Mouse (Mus musculus) left cerebral cortex, adult 9 months (tissue): ENCODE measurements around the gene Map7d1.
"Not testable (repeated sequence)": the region's sequence is repeated elsewhere in the genome, so short reads cannot be mapped to it uniquely, and the experiment has no call there.

ENCODE experiments used
- DNase-seq, 2 experiments: peaks; one replicate each; pipeline ENCODE4 v3.0.0; 2022; ENCODE audit warnings: low spot score in 2 of 2

Map7d1 gene

DNA sequence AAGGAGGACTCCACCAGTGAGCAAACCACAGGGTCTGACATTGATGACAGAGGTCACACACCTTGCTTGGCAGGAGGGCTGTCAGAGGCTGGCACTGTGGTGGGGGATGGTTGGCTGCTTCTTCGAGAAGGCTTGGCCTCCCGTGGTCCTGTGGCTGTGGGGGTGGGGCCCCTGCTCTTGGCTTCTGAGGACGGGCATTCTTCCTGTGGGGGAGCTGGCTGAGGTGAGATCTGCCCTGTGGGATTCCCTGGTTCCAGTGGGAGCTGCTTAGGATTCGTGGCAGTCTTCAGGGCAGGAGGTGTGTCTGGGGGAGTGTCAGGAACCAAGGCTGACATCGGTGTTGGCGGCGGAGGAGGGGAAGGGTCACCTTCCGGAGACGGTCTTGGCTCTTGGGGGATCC is 14.2 kb downstream of the Map7d1 start:
- DNase-seq = no peak

DNA sequence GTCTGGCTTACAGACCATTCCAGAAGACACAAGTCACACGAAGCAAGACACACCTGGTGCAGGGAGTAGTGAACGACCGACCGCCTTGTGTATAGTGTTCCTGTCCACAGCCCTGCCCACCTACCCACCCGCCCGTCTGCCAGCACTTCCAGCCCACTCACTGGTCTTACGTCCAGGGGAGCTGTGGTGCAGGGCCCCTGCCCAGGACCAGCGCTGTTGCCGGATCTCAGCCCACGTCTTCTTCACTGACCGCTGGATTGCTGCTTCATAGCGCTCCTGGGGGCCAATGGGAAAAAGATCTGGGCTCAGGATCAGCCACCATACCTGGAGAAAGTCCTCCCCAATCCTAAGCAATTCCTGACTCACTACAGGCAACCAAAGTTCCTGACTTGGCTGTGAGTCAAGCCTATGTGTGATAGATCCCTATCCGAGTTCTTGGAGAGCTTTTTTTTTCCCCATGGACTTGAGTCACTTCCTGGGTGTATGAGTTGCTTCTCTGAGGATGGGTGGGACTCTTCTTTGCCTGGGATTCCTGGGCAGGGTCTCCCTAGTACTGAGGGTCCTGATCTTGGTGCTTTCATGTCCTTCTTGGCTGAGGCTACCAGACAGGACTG is 16.2 kb downstream of the Map7d1 start:
- DNase-seq = no peak

DNA sequence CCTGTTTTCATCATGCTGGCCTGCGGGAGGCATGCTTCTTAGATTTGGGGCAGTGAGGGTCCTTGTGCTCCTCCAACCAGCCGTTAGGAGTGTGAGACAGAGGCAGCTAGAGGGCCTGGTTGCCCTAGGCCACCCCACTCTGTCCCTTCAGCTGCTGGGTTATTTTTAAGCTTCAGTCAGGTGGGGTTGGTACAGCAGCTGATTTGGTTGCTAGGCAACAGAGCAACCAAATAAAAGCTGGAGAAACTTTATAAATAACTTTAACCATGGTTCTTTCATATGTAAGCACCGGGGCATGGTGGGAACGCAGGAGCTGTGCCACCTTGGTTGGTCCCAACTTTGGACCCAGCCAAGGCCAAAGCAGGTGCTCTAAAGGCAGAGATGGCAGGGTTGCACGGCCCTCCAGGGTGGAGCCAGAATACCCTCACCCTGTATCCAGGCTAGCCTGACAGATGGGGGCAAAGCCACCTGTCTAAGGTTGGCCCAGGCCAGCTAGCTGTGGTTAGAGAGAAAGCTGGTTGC is 18.4 kb downstream of the Map7d1 start:
- DNase-seq = peak in 1 of 2 experiments; percentile 55

DNA sequence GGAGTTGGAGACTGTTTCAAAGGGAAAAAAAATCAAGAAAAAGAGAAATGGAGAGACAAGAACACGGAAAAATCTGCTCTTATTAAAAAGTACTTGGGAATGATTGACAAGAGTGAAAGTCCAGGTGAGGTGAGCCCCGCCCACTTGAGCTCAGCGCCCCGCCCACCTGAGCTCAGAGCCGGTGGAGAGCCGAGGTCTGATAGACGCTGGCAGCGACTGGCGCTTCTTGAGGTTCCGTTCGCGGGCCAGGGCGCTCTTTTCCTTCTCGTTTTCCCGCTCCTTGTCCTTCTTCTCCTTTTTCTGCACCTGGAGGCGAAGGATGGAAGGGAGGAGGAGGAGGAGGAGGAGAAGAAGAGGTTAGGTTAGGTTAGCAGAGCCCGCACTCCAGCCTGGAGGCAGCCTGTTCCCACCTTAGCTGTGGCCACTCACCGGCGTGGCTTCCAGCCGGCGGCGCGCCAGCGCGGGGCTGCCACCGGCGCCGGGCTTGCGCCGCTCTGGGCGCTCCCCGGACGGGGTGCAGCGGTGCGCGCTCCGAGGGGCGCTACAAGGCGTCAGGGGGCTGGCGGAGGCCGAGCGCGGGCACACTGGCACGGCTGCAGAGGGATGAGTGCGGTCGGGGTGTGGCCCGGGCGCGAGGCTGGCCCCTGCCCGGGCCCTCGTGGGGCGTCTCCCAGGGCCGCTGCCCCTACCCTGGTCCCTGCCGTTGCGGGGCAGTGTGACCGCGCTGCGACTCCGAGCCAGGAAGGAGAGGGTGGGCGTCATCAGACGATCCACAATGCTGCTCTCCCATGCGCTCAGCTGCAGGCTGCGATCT is 19.5 kb downstream of the Map7d1 start:
- DNase-seq = peak in 1 of 2 experiments; percentile 9

DNA sequence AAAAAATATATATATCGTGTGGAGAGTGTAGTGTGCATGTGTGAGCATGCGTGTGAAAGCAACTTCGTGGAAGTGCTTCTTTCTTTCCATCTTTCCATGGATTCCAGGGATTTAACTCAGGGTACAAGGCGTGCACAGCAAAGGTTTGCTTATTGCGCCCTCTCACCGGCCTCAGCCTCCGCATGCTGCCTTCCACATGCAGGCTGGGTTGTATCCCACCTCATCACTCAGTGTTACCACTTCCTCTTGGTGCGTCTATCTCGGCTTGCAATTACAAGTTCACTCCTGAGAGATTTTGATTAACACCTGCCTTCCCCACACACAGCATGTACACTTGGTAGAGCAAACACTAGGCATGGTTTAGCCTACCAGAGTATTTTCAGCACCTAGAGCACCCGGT is 21.0 kb downstream of the Map7d1 start:
- peak in 1 of 2 experiments; percentile 3 for DNase-seq

DNA sequence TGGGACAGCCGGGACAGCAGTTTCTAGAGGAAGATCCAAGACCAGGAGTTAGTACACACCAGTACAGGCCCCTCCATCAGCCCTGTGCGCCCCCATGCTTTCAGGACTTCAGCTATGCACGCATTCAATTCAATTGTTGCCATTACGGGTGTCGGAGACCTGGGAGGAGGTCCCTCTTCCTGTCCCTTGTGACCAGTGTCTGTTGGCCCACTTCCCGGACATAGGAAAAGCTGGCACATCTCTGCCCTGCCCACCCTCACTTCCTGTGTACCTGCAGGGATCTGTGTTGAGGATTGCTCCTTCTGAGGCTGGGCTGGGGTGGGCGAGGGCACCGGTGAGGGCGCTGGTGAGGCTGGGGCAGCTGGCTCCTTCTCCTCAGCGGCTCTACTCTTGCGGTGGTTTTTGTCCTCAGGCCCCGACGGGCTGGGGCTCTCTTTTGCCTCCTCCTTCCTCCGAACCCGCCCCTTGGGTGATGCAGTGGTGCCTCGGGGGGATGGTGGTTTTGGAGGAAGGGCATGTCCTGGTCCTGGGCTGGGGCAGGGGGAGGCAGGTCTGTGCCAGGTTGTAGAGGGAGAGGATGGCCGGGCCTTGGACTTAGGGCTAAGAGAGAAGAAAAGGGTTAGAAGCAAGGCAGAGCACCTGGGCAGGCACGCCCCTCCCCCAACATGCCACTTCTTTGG is 21.5 kb downstream of the Map7d1 start:
- DNase-seq = peak in 1 of 2 experiments; percentile 3

DNA sequence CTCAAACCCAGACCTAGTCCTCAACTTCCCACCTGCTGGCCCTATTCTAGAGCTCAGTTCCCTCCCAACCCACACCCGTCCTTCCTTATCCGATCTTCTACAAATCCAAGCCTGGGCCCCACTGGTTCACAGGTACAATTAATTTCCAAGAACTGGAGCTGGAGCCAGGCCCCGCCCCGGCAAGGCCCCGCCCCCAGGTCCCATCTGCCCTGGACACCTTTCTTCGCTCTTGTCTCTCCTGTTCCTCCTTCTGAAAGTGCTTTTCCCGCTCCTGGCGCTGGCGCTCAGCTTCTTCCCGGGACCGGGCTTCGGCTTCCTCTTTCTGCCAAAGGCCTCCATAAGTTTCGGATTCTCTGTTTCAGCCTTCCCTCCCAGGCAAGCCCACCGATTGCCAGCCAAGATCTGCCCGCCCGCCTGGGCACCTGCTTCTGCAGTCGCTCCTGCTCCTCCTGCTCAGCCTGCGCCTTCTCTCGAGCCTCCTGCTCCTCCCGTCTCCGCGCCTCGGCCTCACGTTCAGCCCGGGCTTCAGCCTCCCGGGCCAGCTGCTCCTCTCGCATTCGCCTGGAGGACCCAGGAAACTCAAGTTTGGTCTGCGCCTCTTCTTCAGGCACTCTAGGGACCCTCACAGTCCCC is 22.4 kb downstream of the Map7d1 start:
- DNase-seq = peak in 1 of 2 experiments; percentile 4

DNA sequence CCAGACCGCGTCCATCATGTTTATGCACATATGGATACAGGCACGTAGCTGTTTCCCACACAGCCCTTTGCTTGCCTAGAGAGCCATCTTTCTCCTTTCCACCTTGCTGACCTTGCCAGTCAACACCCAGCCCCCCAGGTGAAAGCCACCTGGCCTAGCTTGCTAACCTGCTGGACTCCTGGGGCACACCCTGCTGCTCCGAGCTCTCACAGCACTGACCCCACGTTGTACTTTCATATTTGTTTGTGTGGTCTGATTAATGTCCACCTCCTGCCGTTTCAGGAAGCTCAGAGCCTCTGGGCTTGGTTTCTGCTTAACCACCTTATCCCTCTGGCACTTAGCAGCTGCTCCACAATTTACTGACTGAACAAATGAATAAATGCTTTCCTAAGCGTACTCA is 26.2 kb downstream of the Map7d1 start:
- peak in 1 of 2 experiments; percentile 3 for DNase-seq

DNA sequence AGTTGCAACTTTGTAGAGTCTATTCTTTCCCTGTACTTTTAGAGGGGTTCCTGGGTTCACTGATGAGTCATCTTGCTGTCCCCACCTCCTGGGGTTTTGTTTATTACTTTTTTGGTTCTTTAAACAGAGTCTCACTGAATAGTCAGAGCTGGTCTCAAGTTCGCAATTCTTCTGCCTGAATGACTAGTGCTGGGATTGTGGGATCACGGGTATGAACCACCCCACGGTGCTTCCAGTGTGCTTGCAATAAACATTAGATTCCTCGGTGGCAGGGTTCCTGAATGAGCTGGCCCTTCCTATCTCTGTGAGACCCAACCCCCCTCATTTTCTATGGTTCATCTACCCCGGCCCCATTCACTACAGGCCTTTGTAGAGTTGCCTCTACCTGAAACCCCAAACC is 28.0 kb downstream of the Map7d1 start:
- peak in 1 of 2 experiments; percentile 17 for DNase-seq

DNA sequence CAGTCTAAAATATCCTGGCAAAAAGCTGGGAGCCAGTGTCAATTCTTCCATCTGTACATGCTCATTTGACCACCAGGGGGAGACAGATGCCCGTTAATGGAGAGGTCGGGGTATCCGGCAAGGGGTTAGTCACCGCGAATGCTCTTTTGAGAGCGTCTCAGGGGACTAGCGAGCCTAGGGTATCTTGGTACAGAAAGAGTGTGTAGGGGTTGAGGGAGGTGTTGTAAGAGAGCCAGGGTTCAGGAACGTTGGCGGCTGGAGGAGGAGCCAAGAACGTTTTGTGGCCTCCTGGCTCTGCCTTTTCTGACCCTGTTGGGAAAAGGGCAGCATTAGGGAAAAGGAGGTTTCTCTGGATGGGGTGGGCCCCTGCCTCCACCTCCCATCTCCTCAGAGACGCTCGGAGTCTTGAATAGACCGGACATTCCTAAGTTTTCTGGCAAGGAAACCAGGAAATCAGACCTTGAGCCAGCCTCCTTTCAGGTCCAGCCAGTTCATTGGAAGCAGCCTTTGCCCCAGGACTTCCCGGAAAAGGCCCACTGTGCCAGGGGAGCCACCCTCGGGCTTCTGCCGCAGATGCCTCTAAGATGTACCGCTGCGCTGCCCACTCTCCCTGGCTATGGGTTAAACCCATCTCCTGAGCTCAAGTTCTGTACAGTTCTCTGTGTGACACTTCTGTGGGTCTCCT is 28.9 kb downstream of the Map7d1 start:
- DNase-seq = peak in 1 of 2 experiments; percentile 90

DNA sequence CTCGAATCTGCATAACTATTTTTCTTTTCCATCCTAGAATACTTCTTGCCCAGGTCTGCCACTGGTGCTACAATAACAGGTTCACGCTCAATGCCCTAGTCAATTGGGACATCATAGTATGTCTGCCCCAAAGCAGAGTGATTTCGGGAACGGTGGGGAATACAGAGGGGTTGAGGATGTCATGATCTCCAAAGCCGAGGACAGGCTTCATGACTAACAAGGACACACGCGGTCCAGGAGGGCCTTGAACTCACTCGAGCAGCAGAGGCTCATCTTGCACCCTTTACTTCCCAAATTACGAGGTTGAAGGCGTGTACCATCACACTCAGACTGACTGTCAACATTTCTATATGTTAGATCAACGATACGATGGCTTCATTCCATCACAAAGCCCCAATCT is 29.5 kb downstream of the Map7d1 start:
- no peak for DNase-seq

DNA sequence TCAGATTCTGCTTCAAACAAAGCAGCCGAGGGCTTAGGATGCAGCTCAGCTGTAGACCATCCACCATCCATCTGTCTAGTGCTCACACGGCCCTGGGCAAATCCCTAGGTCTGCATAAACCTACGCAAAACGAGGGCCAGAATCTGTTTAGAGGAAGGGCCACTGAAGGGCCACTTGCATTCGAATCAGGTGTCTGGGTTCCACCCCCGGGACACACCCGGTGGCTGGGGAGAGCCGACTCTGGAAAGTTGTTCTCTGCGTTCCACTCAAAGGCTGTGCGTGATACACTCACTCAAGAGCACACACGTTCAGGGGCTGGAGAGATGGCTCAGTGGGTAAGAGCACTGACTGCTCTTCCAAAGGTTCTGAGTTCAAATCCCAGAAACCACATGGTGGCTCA is 33.5 kb downstream of the Map7d1 start:
- no peak for DNase-seq

DNA sequence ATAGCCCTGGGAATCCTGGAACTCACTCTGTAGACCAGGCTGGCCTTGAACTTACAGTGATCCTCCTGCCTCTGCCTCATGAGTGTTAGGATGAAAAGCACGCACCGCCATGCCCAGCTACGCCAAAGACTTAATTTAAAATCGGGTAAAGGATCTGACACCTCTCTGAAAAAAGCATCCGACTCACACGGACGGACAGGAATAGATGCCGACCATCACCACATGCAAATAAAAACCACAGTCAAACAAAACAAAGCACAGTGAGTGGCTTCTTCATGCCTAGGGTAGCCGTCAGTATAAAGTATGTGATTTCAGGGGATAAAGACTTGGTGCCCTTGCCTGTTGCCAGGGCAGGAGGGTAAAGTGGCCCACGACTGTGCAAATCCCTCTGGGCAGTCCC is 36.1 kb downstream of the Map7d1 start:
- DNase-seq = no peak

DNA sequence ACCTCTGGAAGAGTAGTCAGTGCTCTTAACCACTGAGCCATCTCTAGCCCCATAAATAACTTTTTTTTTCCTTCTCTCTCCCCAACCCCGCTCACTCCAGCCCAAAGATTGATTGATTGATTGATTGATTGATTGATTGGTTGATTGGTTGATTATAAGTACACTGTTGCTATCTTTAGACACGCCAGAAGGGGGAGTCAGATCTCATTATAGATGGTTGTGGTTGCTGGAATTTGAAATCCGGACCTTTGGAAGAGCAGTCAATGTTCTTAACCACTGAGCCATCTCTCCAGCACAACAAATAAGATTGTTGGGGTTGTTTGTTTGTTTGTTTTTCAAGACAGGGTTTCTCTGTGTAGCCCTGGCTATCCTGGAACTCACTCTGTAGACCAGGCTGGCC is 36.6 kb downstream of the Map7d1 start:
- DNase-seq = not testable (repeated sequence)

DNA sequence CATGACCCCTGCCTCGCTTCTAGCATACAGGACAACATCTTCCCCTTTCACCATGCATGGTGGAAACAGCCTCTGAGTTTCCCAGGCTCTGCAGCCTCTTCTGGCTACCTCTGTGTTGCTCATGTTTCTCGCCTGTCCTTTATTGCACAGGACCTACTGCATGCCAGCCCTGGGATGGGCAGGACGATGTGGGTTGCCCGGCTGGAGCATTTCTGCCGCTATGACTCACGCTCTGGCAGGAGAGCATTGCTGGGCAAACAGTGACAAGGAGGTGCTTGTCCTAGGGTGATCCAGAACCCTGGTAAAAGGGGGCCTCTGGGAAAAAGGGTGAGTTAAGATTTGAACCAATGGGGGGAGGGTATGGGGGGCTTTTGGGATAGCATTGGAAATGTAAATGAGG is 38.4 kb downstream of the Map7d1 start:
- no peak for DNase-seq

DNA sequence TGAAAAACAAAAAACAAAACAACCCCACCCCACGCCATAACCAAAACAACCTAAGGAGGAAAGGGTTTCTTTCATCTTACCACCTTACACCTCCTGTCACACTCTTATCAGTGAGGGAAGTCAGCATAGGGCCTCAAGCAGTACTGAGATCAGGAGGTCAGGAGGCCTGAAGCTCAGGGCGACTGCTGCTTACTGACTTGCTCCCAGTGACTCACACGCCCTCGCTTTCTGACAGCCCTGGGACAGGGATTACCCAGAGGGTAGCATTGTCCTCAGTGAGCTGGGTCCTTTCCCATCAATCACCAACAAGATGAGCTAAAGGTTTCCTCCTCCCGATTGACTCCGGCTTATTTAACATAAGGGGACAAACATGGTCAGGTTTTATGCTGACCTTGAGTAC is 49.1 kb downstream of the Map7d1 start:
- no peak for DNase-seq

DNA sequence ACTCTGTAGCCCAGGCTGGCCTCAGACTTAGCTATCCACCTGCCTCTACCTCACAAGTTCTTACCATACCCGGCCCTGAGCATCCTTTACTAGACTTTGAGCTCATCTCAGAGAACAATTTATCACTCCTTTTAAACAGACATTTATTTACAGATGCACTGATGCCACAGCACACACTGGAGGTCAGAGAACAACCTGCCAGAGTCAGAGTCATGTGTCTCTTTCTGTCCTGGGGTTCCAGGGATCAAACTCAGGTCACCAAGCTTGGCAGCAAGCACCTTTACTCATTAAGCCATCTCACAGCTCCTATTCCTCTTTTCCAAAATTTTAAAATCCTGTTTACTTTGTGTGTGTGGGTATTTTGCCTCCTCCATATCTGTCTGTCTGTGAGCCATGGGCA is 50.8 kb downstream of the Map7d1 start:
- DNase-seq = no peak

DNA sequence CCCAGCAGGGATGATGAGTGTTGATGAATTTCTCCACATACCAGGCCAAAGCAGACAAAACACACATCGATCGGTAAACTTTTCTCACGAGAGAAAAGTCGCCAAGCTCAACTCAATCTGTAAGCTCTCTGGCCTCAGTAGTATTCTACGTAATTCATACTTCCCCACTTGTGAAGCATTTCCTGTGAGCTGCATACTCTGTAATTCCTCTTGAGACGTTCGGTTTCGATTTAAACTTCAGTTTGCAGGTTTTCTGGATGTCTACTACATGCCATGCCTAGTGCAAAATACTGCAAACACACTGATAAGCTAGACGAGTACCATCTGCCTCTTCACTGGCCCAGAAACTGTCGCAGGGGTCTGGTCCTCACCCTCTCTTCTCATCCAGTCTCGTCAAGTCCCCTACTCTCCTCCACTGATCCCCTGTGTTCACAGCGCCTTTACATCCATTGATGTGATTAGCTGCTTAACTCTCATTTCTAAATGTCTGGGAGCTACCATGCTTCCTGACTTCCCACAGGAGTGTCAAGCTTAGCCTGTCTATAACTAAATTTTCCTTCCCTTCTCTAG is 51.4 kb downstream of the Map7d1 start:
- no peak for DNase-seq

DNA sequence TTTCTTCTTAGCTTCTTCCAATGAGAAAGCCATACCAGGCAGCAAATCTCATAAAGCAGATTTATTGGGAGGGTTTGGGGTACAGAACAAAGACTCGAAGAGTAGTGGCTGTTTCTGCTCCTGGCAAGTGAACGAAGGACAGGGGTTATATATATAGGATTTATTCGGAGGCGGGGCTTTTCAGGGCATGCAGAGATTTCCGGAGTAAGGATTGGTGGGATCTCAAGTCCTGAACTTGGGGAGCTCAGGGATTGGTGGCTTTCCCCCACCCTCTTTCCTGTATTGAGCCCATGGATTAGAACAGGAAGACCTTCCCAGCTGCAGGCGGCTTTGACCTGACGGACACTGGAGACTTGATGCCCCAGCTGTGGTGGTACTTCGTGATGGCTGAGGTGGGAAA is 52.1 kb downstream of the Map7d1 start:
- no peak for DNase-seq

DNA sequence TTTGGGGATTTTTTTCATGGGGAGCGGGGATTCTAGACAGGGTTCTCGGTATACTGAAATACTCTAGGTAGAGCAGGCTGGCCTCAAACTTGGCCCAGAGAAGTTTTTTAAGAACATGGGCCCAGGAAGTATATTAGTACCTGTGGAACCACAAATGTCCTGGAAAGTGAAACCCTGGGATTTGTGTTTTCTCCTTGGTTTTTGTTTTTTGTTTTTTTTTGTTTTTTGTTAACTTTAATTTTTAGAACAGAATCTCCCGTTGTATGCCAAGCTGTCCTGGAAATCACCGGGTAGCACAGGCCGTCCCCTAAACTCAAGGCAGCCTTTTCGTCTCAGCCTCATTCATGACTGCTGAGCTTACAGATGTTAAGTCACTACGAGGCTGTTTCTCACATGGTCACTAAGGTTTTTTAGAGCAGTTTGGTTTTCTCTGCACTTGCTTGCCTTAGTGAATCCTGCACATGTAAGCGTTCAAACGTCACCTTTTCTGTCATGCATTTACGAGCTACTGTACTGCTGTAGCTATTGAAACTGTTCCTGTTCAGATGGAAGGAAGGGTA is 52.7 kb downstream of the Map7d1 start:
- no peak for DNase-seq
